Mouse (Mus musculus) left cerebral cortex, postnatal 10 days (tissue): ENCODE data around the gene Ccr4. TPM values are rescaled to one million over a fixed set of nuclear protein-coding genes. Genes with fewer than 3 reads are reported as not detected.

Experiments used
- DNase-seq, 2 experiments: peaks; one replicate each; pipeline ENCODE4 v3.0.0; 2021 to 2022; ENCODE audit warnings: low spot score in 2 of 2, mixed read lengths in 1 of 2; ENCODE audit errors: extremely low spot score in 1 of 2
- intact Hi-C: fragments of 180-260 bp; cut with DNase I; formaldehyde crosslinking; loops from one replicate; pipeline ENCODE4 v1.15.1; 2025
- total RNA-seq, 2 experiments: library from RNA; stranded (reverse); gene quantifications; 2 replicates each; pipeline ENCODE4 v1.2.3; 2021

Gene Ccr4
- not detected for total RNA-seq

GRCm38 (mm10) chr9:114504816-114505215 is at the start of gene Ccr4:
Ccr4 (minus strand) TSS chr9:114504916.
- intact Hi-C loops, result no loop called here
- DNase-seq, result no peak

DNA sequence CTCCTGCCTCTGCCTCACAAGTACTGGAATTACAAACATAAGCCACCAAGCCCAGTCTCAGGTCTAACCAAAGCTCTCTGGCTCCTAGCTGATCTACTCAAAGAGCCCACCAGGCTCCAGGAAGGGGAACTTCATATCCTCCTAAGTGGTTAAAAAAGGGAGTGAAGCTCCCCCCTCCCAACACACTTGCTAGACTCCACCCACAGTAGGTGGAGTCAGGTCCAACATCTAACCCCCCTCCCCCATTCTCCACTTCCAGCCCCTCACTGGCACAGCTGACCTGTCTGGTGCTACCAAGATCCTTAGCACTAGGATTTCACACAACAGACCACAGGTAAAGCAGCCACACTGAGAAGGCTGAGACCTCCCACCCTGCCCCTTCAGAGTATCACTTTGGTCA is 49.1 kb upstream of the Ccr4 start:
- no peak for DNase-seq
- intact Hi-C loops, result no loop called here

DNA sequence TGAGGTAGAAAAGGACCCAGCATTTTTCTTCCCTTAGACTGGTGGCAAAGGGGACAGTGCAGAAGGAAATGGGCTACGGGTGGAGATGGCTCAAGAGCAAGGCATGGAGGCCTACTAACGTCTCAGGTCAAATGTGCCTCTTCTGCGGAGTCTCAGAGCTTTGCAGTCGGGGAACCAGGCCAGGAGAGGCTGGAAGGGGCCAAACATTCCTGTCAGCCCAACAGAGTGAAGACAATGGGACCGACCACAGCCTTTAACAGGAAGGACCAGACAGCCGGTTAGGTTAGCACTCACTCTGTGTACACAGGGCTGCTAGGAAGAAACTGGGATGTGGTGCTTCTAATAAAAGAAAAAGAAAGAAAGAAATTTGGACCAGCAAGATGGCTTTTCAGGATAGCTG is 45.3 kb upstream of the Ccr4 start:
- no peak for DNase-seq
- intact Hi-C loops, result no loop called here

DNA sequence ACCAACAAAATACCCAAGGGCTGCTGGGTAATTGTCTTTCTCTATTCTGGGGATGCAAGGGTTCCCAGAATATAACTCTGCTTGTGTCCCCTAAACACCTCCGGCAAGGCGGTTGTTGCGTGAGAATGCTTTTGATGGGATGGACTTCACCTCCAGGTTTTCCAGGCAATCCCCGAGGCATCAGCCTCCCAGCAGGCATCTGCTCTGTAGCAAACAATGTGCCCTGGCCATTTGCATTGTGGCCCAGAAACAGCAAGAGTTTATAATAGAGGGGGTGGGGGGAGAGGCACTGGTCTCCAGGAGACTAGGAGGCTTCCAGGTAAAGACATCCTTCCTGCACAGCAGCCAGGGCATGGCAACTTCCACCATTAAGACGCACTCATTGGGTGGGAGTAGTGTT is 44.4 kb upstream of the Ccr4 start:
- intact Hi-C loops, result no loop called here
- no peak for DNase-seq

GRCm38 (mm10) chr9:114548496-114548895 is 43.8 kb upstream of the Ccr4 start:
- DNase-seq, result no peak
- intact Hi-C loops, result no loop called here

- intact Hi-C loops, result no loop called here
- no peak for DNase-seq
These were observed 42.9 kb upstream of the Ccr4 start for GRCm38 (mm10) chr9:114547643-114548077.

DNA sequence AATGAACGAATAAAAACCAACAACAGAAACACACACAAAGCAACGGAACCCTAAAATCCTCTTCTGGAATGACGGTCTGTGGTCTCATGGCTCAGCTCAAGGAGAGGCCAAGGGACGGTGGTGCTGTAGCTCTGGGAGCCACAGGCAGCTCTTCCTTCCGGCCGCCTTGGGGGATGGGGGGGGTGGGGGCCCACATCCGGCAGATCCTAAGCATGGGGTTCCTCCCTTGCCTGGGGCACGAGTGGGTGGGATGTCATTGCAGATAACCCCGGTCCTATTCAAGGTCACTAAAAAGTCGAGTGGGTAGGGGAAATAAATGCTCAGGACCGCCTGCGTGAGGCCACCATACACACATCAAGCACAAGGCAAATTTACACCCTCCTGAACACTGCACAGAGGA is 42.0 kb upstream of the Ccr4 start:
- intact Hi-C loops, result no loop called here
- DNase-seq, result no peak

DNA sequence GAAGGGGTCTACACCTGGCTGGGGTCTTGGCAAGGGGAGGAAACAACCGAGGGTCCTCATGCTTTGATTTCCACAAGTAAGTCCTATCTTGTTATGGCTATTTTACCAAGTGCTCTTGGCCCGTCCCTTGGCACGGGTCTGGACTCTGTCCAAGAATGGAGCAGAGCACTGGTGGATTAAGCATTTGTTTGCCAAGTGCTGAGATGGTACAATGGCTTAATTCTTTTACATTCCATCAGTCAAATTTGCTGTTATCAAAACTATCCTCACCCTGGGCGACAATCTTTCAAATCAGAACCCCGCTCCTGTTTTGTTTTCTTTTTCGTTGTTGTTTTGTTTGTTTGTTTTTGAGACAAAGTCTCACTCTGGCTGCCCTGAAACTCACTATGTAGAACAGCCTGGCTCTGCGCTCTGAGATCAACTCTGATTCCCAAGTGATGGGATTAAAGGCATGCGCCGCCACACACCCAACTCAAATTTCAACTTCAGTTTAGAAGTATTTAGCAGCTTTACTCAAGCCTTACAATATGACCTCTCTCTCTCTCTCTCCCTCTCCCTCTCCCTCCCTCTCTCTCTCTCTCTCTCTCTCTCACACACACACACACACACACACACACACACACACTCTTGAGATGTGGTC is 40.2 kb upstream of the Ccr4 start:
- no peak for DNase-seq
- intact Hi-C loops, result no loop called here

- intact Hi-C loops, result no loop called here
- no peak for DNase-seq
These were observed 39.4 kb upstream of the Ccr4 start for GRCm38 (mm10) chr9:114543882-114544753.

- no peak for DNase-seq
- intact Hi-C loops, result no loop called here
These were observed 36.6 kb upstream of the Ccr4 start for GRCm38 (mm10) chr9:114541279-114541741.

GRCm38 (mm10) chr9:114538996-114539563 is 34.4 kb upstream of the Ccr4 start:
- intact Hi-C loops, result no loop called here
- DNase-seq, result no peak

- intact Hi-C loops, result no loop called here
- no peak for DNase-seq
These were observed 31.9 kb upstream of the Ccr4 start for GRCm38 (mm10) chr9:114536628-114537027.

GRCm38 (mm10) chr9:114534747-114535517 is 30.2 kb upstream of the Ccr4 start:
- DNase-seq, result no peak
- intact Hi-C loops, result no loop called here

- intact Hi-C loops, result no loop called here
These were observed 29.1 kb upstream of the Ccr4 start for GRCm38 (mm10) chr9:114533848-114534247.

DNA sequence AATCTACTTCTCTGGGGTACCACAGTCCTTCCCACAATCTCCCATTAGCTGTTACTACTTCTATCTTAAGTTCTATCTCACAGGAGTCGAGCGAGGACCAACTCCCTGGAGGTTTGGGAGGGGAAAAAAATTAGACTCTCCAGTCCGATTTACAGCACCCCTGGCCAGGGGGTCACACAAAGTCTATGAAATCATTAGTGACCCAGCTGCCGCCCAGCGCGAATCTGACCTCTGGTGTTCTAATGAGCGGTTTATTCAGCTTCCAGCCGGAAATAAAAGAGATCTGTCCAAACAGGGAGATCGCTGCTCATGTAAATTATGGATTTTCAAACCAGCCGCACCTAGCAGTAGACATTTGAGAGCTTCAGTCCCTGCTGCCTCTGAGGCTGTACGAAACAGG is 26.6 kb upstream of the Ccr4 start:
- intact Hi-C loops, result no loop called here
- DNase-seq, result no peak

More at GRCm38 (mm10) chr9:114533848-114534247, 29.1 kb upstream of the Ccr4 start:
- DNase-seq, result no peak

DNA sequence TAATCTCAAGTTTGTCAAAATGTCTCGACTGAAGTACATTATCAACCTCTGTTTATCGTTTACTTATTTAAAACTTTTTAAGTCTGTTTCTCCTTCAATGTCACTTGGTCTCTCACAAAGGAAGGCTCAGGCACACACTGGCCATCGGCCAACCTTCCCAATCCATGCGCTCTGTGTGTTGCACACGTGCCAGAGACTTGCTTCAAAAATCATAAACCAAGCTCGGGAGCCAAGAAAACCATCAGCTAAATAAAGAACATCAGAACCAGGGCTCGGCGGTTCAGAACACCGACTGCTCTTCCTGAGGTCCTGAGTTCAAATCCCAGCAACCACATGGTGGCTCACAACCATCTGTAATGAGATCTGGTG is 23.9 kb upstream of the Ccr4 start:
- intact Hi-C loops, result no loop called here
- DNase-seq, result peak in 1 of 2 experiments; percentile 42

DNA sequence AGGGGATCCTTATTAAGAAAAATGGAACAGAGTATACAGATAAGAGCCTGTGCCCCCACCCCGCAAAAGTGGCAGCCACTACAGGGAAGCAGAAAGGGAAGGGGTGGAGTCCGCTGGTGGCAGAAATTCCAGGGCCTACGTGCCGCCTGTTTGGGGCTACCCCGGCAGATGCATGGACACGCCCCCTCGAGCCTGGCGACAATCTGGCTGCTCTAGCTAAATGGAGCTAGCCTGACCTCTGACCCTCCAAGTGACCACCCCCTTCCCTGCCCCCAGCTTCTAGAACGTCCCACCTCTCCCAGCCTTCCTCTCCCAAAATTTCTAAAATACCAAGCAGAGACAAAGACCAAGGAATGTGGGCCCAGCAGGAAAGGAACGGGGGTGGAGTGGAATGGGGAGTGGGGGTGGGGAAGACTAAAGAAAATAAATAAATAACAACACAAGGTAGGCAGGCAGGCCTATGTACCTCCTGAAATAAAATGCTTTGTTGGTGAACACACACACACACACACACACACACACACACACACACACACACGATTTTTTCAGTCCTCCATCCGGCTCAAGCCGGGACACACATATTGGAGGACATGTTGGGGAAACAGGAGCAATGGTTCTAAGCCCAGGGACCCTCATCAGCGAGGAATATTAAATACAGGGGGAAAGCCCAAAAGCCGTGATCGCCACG is 23.4 kb upstream of the Ccr4 start:
- intact Hi-C loops, result no loop called here
- DNase-seq, result peak in 1 of 2 experiments; percentile 75

DNA sequence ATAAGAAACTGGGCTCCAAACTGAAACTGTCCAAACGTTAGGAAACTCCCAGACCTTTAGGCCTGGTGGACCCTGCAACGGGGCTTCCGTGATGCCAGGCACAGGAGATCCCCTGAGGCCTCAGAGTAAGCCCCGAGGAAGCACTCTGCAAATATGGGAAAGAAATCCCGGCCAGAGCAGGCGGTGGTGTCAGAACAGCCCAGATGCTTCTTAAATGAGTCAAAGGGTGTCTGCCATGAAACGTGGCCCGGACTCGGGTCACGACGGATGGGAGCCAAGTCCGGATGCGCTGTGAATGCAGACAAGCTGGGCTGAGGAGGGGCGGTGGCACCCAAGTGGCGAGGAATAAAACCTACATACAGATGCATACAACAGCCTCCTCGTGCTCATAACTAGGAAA is 22.4 kb upstream of the Ccr4 start:
- intact Hi-C loops, result no loop called here

DNA sequence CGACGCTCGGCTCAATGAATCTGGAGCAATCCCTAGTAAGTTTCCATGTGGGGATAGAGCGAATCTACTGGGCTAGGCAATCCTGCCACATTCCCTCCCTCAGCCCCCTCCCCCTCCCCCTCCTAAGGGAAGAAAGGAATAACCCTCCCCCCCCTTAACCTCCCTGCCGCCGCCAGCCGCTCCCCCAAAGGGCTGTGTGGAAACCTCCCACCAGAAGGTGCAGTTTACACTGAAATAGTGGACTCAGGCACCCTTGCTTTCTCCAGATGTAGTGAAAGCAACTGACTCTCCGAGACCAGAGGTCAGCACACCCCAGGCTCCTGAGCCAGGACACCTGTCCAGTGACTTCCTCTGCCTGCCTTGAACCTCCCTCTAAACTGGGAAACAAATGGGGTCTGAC is 21.9 kb upstream of the Ccr4 start:
- DNase-seq, result no peak
- intact Hi-C loops, result no loop called here

More for the DNA sequence above, 22.4 kb upstream of the Ccr4 start:
- peak in 1 of 2 experiments; percentile 58 for DNase-seq
